Mouse (Mus musculus) thymus, adult 2 months (tissue): ENCODE data around the gene Ppp1r10. TPM values are rescaled to one million over a fixed set of nuclear protein-coding genes. Genes with fewer than 3 reads are reported as not detected.

Experiments
- DNase-seq: peaks from one replicate; pipeline ENCODE4 v3.0.0; 2021
- H3K27ac ChIP-seq: fragments of 200-500 bp; 2 replicates; pipeline ENCODE4 v1.5.1; 2012; ENCODE audit warnings: low read length, control low read depth; ENCODE audit not compliant: control insufficient read depth, insufficient read depth
- H3K27me3 ChIP-seq: fragments of 200-500 bp; 2 replicates; pipeline ENCODE4 v1.6.1; 2012; ENCODE audit warnings: mild to moderate bottlenecking, low read length, moderate library complexity, mixed read lengths; ENCODE audit not compliant: control insufficient read depth, insufficient read depth
- H3K36me3 ChIP-seq: fragments of 200-500 bp; 2 replicates; pipeline ENCODE4 v1.6.1; 2012; ENCODE audit warnings: mild to moderate bottlenecking, low read length, moderate library complexity; ENCODE audit not compliant: control insufficient read depth, insufficient read depth
- H3K4me1 ChIP-seq: fragments of 200-500 bp; replicated peaks from 2 replicates; pipeline ENCODE4 v1.6.1; 2012; ENCODE audit warnings: low read length; ENCODE audit not compliant: control insufficient read depth, insufficient read depth
- H3K4me3 ChIP-seq: fragments of 200-500 bp; 2 replicates; pipeline ENCODE4 v1.5.1; 2012; ENCODE audit warnings: mild to moderate bottlenecking, low read length, control low read depth, moderate library complexity; ENCODE audit not compliant: control insufficient read depth, insufficient read depth
- CTCF ChIP-seq: fragments of 200-500 bp; IDR thresholded peaks from 2 replicates; pipeline ENCODE4 v1.5.1; 2012; ENCODE audit warnings: mild to moderate bottlenecking, control low read depth, low read length, moderate library complexity, borderline replicate concordance; ENCODE audit not compliant: control insufficient read depth, poor library complexity, insufficient read depth; ENCODE audit errors: extremely low read depth
- POLR2A ChIP-seq: fragments of 200-500 bp; IDR thresholded peaks from 2 replicates; pipeline ENCODE4 v1.6.1; 2012; ENCODE audit warnings: mild to moderate bottlenecking, low read length, control low read depth, moderate library complexity; ENCODE audit not compliant: control insufficient read depth, poor library complexity, insufficient read depth; ENCODE audit errors: extremely low read depth
- WGBS: fragments of 180-500 bp; shearing (Covaris S2); methylation state at CpG from one replicate; pipeline ENCODE4 v1.1.7; 2018; 5-methylcytosine and 5-hydroxymethylcytosine counted together
- polyA plus RNA-seq: library from polyadenylated mRNA; depleted of rRNA; stranded (reverse); fragments of >200 nt; gene quantifications from 2 replicates; pipeline ENCODE4 v1.2.3, GENCODE M21; 2012

Gene Ppp1r10
- polyA plus RNA-seq, 1 experiment = 63.0 TPM

- 88% methylated on average over 2 of the region's 2 CpGs for WGBS
- TF ChIP-seq CTCF (no peak), POLR2A (no peak)
- peaks cover 9% of the 10 kb centered on the region for H3K4me1 ChIP-seq
- no peaks in the 10 kb centered on the region for H3K27me3 ChIP-seq
- DNase-seq = no peak
- H3K36me3 ChIP-seq = peaks cover 21% of the 10 kb centered on the region
- H3K4me3 ChIP-seq = no peak overlapping the region
- no peak overlapping the region for H3K27ac ChIP-seq
Observed at GRCm38 (mm10) chr17:35967621-35968020, 51.4 kb downstream of the Ppp1r10 start.

- H3K27ac ChIP-seq = peak within 1 kb of the TSS; percentile 14
- H3K36me3 ChIP-seq = peaks cover 5% of the 10 kb centered on the region
- peak; percentile 100 for DNase-seq
- H3K4me1 ChIP-seq = peaks cover 9% of the 10 kb centered on the region
- no peaks in the 10 kb centered on the region for H3K27me3 ChIP-seq
- peak within 1 kb of the TSS; percentile 84 for H3K4me3 ChIP-seq
- under 1% methylated on average over 68 of the region's 68 CpGs for WGBS
- TF ChIP-seq CTCF = peak; percentile 41; the same call in 1 of the 2 replicates
- TF ChIP-seq POLR2A = peak; percentile 91
Observed at GRCm38 (mm10) chr17:35969418-35970389, 53.5 kb downstream of the Ppp1r10 start, which contains the start of gene Abcf1. TSS of gene Abcf1 (minus strand) at chr17:35969761.

- Histone ChIP-seq H3K4me3 (no peak overlapping the region), H3K27ac (no peak overlapping the region), H3K4me1 (peaks cover 9% of the 10 kb centered on the region), H3K27me3 (no peaks in the 10 kb centered on the region), H3K36me3 (peaks cover 3% of the 10 kb centered on the region; the same call in 1 of the 2 replicates)
- DNase-seq = no peak
- 15% methylated on average over 1 of the region's 1 CpGs for WGBS
- no peak for TF ChIP-seq CTCF
- no peak for TF ChIP-seq POLR2A
Observed at GRCm38 (mm10) chr17:35972131-35972530, 55.9 kb downstream of the Ppp1r10 start.

GRCm38 (mm10) chr17:35978811-35979400, 62.7 kb downstream of the Ppp1r10 start:
- TF ChIP-seq POLR2A (peak; percentile 34; the same call in 1 of the 2 replicates), CTCF (0 out of 2 replicates have a peak, but pooled peaks have one; percentile 21)

GRCm38 (mm10) chr17:35979401-35980362, 63.4 kb downstream of the Ppp1r10 start, which contains the start of the genes Gnl1 and Prr3:
TSS of gene Gnl1 (plus strand) at chr17:35979851.
TSS of gene Prr3 (minus strand) at chr17:35980236.
- WGBS = under 1% methylated on average over 108 of the region's 109 CpGs
- no peak for TF ChIP-seq CTCF
- peak; percentile 34; the same call in 1 of the 2 replicates for TF ChIP-seq POLR2A
- peaks cover 15% of the 10 kb centered on the region for H3K4me1 ChIP-seq
- H3K27me3 ChIP-seq = no peaks in the 10 kb centered on the region
- H3K36me3 ChIP-seq = peaks cover 8% of the 10 kb centered on the region; the same call in 1 of the 2 replicates
- peak; percentile 84 for DNase-seq
- H3K27ac ChIP-seq = peak within 1 kb of the TSS; percentile 61
- H3K4me3 ChIP-seq = peak within 1 kb of the TSS; percentile 92

More at GRCm38 (mm10) chr17:35978811-35979400, 62.7 kb downstream of the Ppp1r10 start:
- peaks cover 11% of the 10 kb centered on the region; the same call in 1 of the 2 replicates for H3K36me3 ChIP-seq
- peak overlapping the region; percentile 61 for H3K27ac ChIP-seq
- H3K4me3 ChIP-seq = peak overlapping the region; percentile 92
- no peak for DNase-seq
- under 1% methylated on average over 41 of the region's 41 CpGs for WGBS
- H3K4me1 ChIP-seq = peaks cover 15% of the 10 kb centered on the region
- no peaks in the 10 kb centered on the region for H3K27me3 ChIP-seq
